Mouse (Mus musculus): ENCODE measurements around the gene Phf21a.

Gene Phf21a

GRCm38 (mm10) chr2:92375788-92376187 lies 282.9 kb downstream of the Phf21a start:
- H3K9me3 ChIP-seq (ENCODE audit: low read length), result no peaks in the 10 kb centered on the region
- TF ChIP-seq CTCF (conservative IDR thresholded peaks at IDR 0.05; ENCODE audit: low read length), result no peak
- TF ChIP-seq NANOG (IDR thresholded peaks at IDR 0.05; ENCODE audit: borderline replicate concordance, low read length), result no peak
- no peak for TF ChIP-seq POU5F1 (IDR thresholded peaks at IDR 0.05; ENCODE audit: borderline replicate concordance, low read length)
- H3K4me3 ChIP-seq (replicated peaks; ENCODE audit: low read length), result peak overlapping the region; percentile 97
- H3K4me1 ChIP-seq (replicated peaks; ENCODE audit: low read depth, low read length), result peaks cover 68% of the 10 kb centered on the region
- no peaks in the 10 kb centered on the region for H3K27me3 ChIP-seq (ENCODE audit: insufficient read depth, low read length)
- peaks cover 37% of the 10 kb centered on the region for H3K36me3 ChIP-seq (ENCODE audit: insufficient read depth, low read length)

- H3K4me3 ChIP-seq (replicated peaks; ENCODE audit: low read length), result peak overlapping the region; percentile 97
- H3K36me3 ChIP-seq (ENCODE audit: insufficient read depth, low read length), result peaks cover 42% of the 10 kb centered on the region
- TF ChIP-seq CTCF (conservative IDR thresholded peaks at IDR 0.05; ENCODE audit: low read length), result no peak
- no peak for TF ChIP-seq POU5F1 (IDR thresholded peaks at IDR 0.05; ENCODE audit: borderline replicate concordance, low read length)
- TF ChIP-seq NANOG (IDR thresholded peaks at IDR 0.05; ENCODE audit: borderline replicate concordance, low read length), result no peak
- H3K4me1 ChIP-seq (replicated peaks; ENCODE audit: low read depth, low read length), result peaks cover 65% of the 10 kb centered on the region
- no peaks in the 10 kb centered on the region for H3K27me3 ChIP-seq (ENCODE audit: insufficient read depth, low read length)
- no peaks in the 10 kb centered on the region for H3K9me3 ChIP-seq (ENCODE audit: low read length)
Measured at GRCm38 (mm10) chr2:92376300-92376699, 283.4 kb downstream of the Phf21a start.

- H3K9me3 ChIP-seq (ENCODE audit: low read length), result no peaks in the 10 kb centered on the region
- H3K36me3 ChIP-seq (ENCODE audit: insufficient read depth, low read length), result peaks cover 52% of the 10 kb centered on the region
- H3K4me1 ChIP-seq (replicated peaks; ENCODE audit: low read depth, low read length), result peaks cover 55% of the 10 kb centered on the region
- TF ChIP-seq POU5F1 (IDR thresholded peaks at IDR 0.05; ENCODE audit: borderline replicate concordance, low read length) (no peak), CTCF (conservative IDR thresholded peaks at IDR 0.05; ENCODE audit: low read length) (no peak), NANOG (IDR thresholded peaks at IDR 0.05; ENCODE audit: borderline replicate concordance, low read length) (no peak)
- no peak overlapping the region for H3K4me3 ChIP-seq (replicated peaks; ENCODE audit: low read length)
- H3K27me3 ChIP-seq (ENCODE audit: insufficient read depth, low read length), result no peaks in the 10 kb centered on the region
Measured at GRCm38 (mm10) chr2:92377320-92377719, 284.4 kb downstream of the Phf21a start.

- no peaks in the 10 kb centered on the region for H3K9me3 ChIP-seq (ENCODE audit: low read length)
- H3K4me1 ChIP-seq (replicated peaks; ENCODE audit: low read depth, low read length), result peaks cover 40% of the 10 kb centered on the region
Measured at GRCm38 (mm10) chr2:92379783-92380494, 287.0 kb downstream of the Phf21a start.

GRCm38 (mm10) chr2:92380495-92381050 lies 287.7 kb downstream of the Phf21a start:
- H3K9me3 ChIP-seq (ENCODE audit: low read length), result no peaks in the 10 kb centered on the region
- H3K27me3 ChIP-seq (ENCODE audit: insufficient read depth, low read length), result no peaks in the 10 kb centered on the region
- H3K4me3 ChIP-seq (replicated peaks; ENCODE audit: low read length), result no peak overlapping the region
- H3K36me3 ChIP-seq (ENCODE audit: insufficient read depth, low read length), result peaks cover 82% of the 10 kb centered on the region
- TF ChIP-seq CTCF (conservative IDR thresholded peaks at IDR 0.05; ENCODE audit: low read length), result no peak
- TF ChIP-seq POU5F1 (IDR thresholded peaks at IDR 0.05; ENCODE audit: borderline replicate concordance, low read length), result no peak
- no peak for TF ChIP-seq NANOG (IDR thresholded peaks at IDR 0.05; ENCODE audit: borderline replicate concordance, low read length)
- H3K4me1 ChIP-seq (replicated peaks; ENCODE audit: low read depth, low read length), result peaks cover 46% of the 10 kb centered on the region

More at GRCm38 (mm10) chr2:92379783-92380494, 287.0 kb downstream of the Phf21a start:
- H3K27me3 ChIP-seq (ENCODE audit: insufficient read depth, low read length), result no peaks in the 10 kb centered on the region
- no peak overlapping the region for H3K4me3 ChIP-seq (replicated peaks; ENCODE audit: low read length)
- peaks cover 75% of the 10 kb centered on the region for H3K36me3 ChIP-seq (ENCODE audit: insufficient read depth, low read length)
- TF ChIP-seq CTCF (conservative IDR thresholded peaks at IDR 0.05; ENCODE audit: low read length), result no peak
- TF ChIP-seq POU5F1 (IDR thresholded peaks at IDR 0.05; ENCODE audit: borderline replicate concordance, low read length), result no peak
- no peak for TF ChIP-seq NANOG (IDR thresholded peaks at IDR 0.05; ENCODE audit: borderline replicate concordance, low read length)

- Histone ChIP-seq H3K4me3 (replicated peaks; ENCODE audit: low read length) (no peak overlapping the region), H3K27me3 (ENCODE audit: insufficient read depth, low read length) (no peaks in the 10 kb centered on the region), H3K9me3 (ENCODE audit: low read length) (no peaks in the 10 kb centered on the region), H3K4me1 (replicated peaks; ENCODE audit: low read depth, low read length) (peaks cover 46% of the 10 kb centered on the region), H3K36me3 (ENCODE audit: insufficient read depth, low read length) (peaks cover 87% of the 10 kb centered on the region)
- TF ChIP-seq POU5F1 (IDR thresholded peaks at IDR 0.05; ENCODE audit: borderline replicate concordance, low read length), result no peak
- TF ChIP-seq NANOG (IDR thresholded peaks at IDR 0.05; ENCODE audit: borderline replicate concordance, low read length), result no peak
- TF ChIP-seq CTCF (conservative IDR thresholded peaks at IDR 0.05; ENCODE audit: low read length), result no peak
Measured at GRCm38 (mm10) chr2:92381161-92381560, 288.2 kb downstream of the Phf21a start.

- no peak within 1 kb of the TSS for H3K4me3 ChIP-seq (replicated peaks; ENCODE audit: low read length)
- H3K9me3 ChIP-seq (ENCODE audit: low read length), result no peaks in the 10 kb centered on the region
- TF ChIP-seq NANOG (IDR thresholded peaks at IDR 0.05; ENCODE audit: borderline replicate concordance, low read length) (no peak), CTCF (conservative IDR thresholded peaks at IDR 0.05; ENCODE audit: low read length) (no peak), POU5F1 (IDR thresholded peaks at IDR 0.05; ENCODE audit: borderline replicate concordance, low read length) (no peak)
- H3K36me3 ChIP-seq (ENCODE audit: insufficient read depth, low read length), result peaks cover 96% of the 10 kb centered on the region
- peaks cover 50% of the 10 kb centered on the region for H3K4me1 ChIP-seq (replicated peaks; ENCODE audit: low read depth, low read length)
- H3K27me3 ChIP-seq (ENCODE audit: insufficient read depth, low read length), result peaks cover 5% of the 10 kb centered on the region; the same call in 1 of the 2 replicates
Measured at GRCm38 (mm10) chr2:92381901-92382588, 289.1 kb downstream of the Phf21a start, which contains the start of gene 1700029I15Rik. 1700029I15Rik (plus strand) TSS chr2:92382538.

- no peaks in the 10 kb centered on the region for H3K9me3 ChIP-seq (ENCODE audit: low read length)
- H3K27me3 ChIP-seq (ENCODE audit: insufficient read depth, low read length), result peaks cover 12% of the 10 kb centered on the region
- H3K4me3 ChIP-seq (replicated peaks; ENCODE audit: low read length), result no peak overlapping the region
- peaks cover 93% of the 10 kb centered on the region for H3K36me3 ChIP-seq (ENCODE audit: insufficient read depth, low read length)
- H3K4me1 ChIP-seq (replicated peaks; ENCODE audit: low read depth, low read length), result peaks cover 48% of the 10 kb centered on the region
- TF ChIP-seq NANOG (IDR thresholded peaks at IDR 0.05; ENCODE audit: borderline replicate concordance, low read length) (no peak), CTCF (conservative IDR thresholded peaks at IDR 0.05; ENCODE audit: low read length) (no peak), POU5F1 (IDR thresholded peaks at IDR 0.05; ENCODE audit: borderline replicate concordance, low read length) (no peak)
Measured at GRCm38 (mm10) chr2:92382759-92383158, 289.8 kb downstream of the Phf21a start.

Data from E14TG2a.4 (cell line).